Mouse (Mus musculus): ENCODE results near the gene Mroh3.
A peak's percentile ranks its signal among the peaks of the same experiment; 100 is the strongest.

Mroh3 gene

DNA sequence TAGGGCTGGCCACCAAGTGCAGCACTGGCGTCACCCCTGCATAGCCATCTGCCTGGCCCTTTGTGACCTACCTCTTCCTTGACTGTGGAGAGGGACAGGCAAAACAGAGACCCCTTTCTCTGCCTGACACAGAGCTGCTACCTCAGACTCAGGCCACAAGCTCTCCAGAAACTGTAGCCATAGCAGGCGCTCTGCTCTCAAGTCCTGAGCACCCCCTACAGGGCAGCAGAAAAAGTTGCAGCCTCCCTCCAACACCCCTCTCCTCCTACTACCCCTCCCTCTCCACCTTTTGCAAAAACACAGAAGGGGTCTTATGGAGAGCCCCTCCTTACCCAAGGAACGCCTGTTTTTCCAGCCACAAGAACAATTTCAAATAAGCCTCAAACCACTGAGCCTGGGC, at the start of gene Mroh3:
Mroh3 (minus strand) TSS at position 26 of the 400 bp plus-strand sequence.
- DNase-seq (ENCODE audit: low spot score in 2 of 2): peak in 1 of 2 experiments; percentile 17

DNA sequence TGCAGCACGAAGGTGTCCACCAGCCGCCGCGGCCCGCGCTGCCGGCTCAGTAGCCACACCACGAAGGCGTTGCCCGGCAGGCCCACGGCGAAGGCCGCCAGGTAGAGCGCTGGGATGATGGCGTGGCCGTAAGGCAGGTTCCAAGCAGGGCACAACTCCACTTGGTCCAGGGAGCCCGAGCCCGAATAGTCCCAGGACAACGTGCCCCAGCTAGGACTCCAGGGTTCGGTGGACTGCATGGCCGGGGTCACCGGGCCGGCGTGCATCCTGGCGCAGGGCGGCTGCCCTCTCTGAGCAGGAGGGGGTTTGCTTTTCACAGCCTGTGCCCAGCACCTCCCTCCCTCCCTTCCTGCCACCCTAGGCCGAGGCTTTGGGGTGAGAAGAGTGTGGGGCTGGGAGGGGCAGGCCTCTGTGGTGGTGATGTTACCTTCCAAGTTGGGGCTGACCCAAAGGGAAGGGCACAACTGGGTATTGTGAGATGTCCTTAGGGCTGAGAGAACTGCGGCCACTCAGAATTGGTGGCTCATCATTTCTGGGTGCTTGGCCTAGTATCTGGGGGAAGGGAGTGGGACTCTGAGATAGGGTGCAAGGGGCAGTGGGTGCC, 48.1 kb upstream of the Mroh3 start, which contains the start of gene Gpr25:
Gpr25 (minus strand) TSS at position 239 of the 604 bp plus-strand sequence.
- no peak for DNase-seq (ENCODE audit: low spot score in 2 of 2)

DNA sequence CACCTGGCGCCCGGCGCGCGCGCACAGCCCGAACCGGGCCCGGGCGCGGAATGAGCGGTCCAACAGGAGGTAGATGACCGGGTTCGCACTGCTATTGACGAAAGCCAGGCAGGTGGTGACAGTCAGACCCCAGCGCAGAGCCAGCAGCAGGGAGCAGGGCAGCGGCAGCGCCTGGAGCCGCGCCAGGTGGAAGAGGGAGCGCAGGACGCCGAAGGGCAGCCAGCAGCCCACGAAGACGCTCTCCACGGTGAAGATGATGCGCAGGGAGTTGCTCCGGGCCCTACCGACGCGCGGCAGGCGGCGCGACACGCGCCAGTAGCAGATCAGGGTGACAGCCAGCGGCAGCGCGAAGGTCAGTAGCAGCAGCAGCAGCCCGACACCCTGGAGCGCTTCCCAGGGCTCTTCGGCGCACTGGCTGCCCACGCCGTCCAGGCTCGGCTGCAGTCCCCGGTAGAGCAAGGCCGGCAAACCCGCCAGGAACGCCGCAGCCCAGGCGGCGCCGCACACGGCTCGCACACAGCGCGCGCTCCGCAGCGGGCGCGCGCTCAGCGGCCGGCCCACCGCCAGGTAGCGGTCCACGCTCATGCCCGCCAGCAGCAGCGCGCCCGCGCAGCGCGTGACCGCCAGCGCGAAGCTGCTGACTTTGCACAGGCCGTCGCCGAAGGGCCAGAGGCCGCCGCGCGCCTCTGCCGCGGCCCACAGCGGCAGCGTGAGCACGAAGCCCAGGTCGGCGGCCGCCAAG, 47.4 kb upstream of the Mroh3 start:
- DNase-seq (ENCODE audit: low spot score in 2 of 2): peak in 1 of 2 experiments; percentile 58

DNA sequence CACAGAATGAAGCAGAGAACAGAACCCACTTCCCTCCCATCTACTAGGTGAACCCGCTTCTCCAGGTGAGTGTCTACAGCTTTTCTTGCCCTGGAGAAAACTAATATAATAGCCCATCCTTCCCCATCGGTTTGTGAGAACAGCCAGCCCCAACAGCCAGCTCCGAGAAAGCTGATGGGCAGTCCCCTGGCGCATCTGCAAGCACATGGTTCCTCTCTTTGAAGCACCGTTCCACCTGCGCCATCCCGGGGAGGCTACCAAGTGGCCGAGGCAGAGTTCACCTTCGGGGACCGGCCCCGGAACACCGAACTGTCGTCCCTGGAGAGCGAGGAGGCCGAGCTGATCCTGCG, 46.9 kb upstream of the Mroh3 start:
- DNase-seq (ENCODE audit: low spot score in 2 of 2): no peak

DNA sequence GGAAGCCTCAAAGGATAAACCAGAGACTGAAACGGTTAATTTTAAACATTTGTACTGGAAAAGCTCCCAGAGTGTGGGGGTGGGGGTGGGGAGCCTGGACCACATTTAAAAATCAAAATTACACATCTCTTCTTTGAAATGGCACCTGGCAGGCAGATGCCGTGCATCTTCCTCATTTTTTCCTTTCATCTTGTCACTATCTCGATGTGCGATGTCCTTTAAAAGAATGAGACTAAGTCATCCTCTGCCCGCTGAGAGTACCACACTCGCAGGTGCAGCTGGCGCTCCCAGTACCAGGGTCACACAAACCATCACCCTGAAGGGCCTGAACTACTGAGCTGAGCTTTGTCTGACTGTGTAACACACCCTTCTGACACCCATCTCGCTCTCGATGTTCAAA, 45.9 kb upstream of the Mroh3 start:
- DNase-seq (ENCODE audit: low spot score in 2 of 2): no peak

DNA sequence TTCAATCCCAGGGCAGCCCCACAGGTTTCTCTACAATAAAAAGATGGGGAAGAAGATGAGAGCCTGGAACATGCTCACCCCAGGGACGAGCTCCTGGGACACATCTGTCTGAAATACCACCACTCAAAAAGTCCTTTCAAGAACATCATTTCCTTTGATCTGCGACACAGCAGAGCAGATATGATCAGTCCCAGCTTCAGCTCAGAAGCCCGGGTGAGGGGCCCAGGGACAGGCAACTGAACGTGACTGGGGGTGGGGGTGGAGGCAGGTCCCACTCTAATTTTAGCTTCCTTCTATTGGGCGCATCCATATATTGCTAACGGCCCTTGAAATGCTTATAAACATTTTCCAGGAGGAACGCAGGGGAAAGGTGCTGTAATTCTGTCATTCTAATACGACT, 43.0 kb upstream of the Mroh3 start:
- no peak for DNase-seq (ENCODE audit: low spot score in 2 of 2)

DNA sequence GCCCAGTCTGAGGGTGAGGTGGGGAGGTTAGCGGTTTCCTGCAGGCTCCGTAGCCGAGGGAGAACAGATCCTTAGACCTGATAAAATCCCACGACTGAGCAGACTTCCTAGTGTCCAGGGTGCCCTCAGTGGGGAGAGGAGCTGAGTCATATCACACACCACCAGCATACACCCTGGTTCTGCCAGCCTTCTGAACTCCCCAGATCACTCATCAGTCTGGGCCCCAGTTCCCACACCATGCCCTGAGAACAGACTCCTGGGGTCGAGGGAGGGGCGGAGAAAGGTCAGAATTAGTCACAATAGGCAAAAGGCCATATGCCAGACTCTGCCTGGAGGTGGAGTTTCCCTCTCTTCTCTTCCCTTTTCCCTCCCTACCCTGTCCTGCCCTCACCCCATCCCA, 42.5 kb upstream of the Mroh3 start:
- DNase-seq (ENCODE audit: low spot score in 2 of 2): no peak

DNA sequence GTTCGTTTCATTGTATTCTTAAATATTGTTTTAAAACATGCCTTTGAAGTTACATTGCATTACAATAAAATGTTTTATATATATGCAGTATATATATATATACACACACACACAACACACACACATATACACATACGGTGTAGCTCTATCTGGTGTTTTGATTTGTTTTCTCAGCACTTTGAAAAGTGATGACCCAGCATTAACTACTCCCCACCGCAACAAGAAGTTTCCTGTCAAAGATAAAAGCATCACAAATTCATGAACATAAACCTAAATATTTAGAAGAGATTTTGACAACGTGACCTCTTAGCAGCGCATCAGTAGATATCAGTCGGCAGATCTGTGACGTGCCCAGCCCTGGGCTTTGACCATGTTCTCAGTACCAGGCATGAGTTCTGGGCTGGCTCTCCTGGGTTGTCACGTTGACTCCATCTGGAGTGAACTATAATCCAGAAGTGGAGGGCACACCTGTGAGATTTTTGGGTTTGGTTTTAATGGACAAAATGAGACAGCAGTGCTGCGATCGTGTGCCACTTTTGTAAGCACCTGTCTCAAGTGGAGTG, 42.0 kb upstream of the Mroh3 start:
- DNase-seq (ENCODE audit: low spot score in 2 of 2): no peak

DNA sequence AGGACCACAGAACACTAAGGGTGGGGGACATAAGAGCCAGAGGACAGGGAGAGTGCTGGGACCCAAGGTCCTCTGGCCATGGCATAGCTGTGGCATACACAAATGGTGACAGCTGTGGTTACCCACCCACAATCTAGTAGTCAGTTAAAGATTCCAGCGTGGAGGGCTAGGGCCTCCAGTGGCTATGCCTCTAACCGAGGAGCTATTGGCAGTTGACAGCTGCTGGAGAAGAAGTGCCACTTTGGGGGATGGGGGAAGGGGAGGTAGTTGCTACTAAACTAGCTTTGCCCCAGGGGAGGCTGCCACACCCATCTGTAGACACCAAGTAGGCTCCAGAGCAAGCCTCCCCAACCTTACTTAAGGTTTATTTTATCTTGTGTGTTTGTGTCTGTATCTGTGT, 40.8 kb upstream of the Mroh3 start:
- DNase-seq (ENCODE audit: low spot score in 2 of 2): no peak

DNA sequence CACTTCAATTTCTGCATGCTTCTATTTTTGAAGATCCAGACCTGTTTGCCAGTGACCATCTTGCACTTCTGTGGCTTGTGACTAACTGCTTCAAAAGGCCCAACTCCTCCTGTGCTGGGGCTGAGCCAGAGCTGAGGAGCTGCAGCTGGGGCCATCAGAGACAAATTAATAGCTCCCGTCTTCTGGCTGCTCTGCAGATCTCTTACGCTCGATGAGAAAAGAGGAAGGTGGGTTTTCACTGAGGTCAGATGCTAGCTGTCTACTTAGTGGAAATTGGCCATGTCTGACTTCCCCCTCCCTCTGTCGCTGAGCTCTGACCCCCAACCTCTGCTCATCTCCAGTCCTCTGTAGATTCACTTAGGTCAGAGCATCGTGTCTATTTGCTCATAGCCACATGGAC, 37.0 kb upstream of the Mroh3 start:
- DNase-seq (ENCODE audit: low spot score in 2 of 2): no peak

DNA sequence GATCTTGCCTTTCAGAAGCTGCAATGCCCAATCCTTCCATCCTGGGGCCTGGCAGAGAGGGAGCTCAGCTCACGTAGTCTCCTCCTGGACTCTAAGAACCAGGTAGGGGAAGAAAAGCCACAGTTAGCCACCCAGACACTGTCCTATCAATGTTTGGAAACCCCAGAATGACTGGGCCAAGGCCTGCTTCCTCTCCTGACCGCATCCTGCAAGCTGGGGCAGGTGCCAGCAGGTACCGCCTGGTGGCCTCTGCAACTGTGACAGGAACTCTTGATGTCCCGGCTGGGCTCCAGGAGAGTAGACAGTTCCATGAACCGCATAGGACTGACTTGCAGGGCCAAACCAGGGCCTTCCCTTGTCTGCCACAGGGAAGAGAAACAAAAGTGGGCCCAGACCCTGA, 34.8 kb upstream of the Mroh3 start:
- no peak for DNase-seq (ENCODE audit: low spot score in 2 of 2)

DNA sequence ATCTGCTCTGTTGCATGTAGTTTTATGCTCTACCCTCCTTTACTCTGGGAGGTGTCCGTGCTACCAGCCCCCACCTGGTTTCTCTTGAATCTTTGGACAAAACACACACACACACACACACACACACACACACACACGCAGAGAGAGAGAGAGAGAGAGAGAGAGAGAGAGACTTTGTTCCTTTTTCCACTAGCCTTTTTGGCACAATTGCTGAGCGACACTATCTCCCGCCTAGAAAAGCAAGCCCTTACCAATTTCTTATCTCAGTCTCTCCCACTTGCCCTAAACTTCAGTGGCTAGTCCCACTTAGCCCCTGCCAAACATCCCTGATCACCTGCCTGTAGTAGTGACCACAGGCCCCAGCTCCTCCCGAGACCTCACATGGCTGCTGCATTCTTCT, 31.8 kb upstream of the Mroh3 start:
- DNase-seq (ENCODE audit: low spot score in 2 of 2): no peak

DNA sequence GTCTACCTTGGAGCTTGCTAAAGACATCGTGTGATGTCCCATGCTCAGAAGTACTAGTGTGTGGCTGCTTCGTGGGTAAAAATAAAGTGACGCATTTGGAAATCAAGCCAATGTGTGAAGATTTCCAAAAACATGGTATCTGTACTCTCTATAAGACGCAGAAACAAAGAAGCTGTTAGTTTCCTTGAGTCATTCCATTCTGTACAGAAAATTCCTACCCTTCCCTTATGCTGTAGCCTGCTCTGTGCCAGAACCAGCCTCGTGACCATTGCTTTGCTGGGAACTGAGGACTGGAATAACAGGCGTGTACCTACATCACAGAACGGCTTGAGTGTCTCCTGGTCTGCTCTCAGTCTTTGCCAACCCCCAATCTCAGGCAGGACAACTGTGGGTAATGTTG, 29.2 kb upstream of the Mroh3 start:
- DNase-seq (ENCODE audit: low spot score in 2 of 2): no peak

DNA sequence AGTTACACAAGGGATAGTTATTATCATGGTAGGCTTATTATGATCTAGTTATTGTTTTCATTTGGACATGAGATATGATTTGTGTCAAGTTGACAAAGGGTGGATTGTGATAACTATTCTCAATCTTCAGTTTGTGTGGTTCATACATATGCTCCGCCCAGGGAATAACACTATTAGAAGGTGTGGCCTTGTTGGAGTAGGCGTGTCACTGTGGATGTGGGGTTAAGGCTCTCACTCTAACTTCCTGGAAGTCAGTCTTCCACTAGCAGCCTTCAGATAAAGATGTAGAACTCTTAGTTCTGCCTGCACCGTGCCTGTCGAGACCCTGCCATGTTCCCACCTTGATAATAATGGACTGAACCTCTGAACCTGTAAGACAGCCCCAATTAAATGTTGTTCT, 25.9 kb upstream of the Mroh3 start:
- no peak for DNase-seq (ENCODE audit: low spot score in 2 of 2)

DNA sequence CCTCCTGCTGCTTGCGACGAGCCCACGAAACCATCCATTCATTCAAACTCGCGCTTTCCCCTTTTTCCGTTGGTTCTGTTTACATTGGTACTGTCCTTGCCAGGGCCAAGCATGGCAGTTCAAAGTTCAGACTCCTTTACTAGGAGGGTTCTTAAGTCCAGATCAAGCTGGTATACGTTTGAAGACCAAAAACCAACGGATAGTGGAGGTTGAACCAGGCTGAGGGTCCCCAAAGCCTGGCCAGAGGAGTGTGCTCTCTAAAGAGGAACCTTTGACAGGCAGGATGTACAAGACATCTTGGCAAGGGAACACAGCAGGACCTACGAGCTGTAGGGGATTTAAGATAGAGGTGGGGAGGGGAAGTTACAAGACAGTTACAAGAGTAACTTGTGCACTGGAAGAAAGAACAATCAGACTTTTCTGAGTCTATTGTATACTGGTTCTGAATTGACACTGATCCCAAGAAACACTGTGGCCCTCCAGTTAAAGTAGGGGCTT, 22.0 kb upstream of the Mroh3 start:
- DNase-seq (ENCODE audit: low spot score in 2 of 2): no peak

DNA sequence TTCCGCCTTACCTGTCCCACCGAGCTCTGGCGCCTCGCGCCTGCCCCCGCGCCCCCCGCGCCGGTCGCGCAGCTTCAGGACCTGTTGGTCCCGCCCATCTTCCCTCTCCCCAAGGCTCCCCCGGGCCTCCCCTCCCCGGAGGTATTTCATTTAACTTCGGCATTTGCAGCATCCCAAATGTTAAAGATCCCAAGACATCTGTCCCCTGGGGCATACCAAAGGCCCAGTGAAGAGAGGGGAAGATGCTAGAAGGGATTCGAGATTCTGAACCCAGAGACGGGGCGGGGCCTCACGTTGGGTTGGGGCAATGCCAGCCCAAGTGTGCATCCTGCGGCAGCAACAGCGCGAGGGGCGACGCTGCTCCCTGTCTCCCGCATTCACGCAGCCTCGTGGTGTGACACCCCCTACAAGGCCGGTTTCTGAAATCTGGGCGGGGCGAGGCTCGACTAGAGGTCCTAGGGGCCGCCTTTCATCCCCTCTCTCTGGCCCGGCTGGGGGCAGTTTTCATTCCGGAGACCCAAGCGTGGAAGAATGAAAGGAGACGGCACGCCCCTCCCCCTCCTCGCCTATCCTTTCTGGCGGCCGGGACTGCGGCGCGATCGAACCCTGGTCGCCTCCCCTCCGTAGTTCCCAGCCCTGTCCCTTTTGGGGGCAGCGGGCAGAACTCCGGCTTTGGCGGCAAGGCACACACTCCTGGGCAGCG, 21.4 kb upstream of the Mroh3 start, which contains the start of gene Inava:
Inava (minus strand) TSS at position 373 of the 703 bp plus-strand sequence.
- DNase-seq (ENCODE audit: low spot score in 2 of 2): peak in 1 of 2 experiments; percentile 24

DNA sequence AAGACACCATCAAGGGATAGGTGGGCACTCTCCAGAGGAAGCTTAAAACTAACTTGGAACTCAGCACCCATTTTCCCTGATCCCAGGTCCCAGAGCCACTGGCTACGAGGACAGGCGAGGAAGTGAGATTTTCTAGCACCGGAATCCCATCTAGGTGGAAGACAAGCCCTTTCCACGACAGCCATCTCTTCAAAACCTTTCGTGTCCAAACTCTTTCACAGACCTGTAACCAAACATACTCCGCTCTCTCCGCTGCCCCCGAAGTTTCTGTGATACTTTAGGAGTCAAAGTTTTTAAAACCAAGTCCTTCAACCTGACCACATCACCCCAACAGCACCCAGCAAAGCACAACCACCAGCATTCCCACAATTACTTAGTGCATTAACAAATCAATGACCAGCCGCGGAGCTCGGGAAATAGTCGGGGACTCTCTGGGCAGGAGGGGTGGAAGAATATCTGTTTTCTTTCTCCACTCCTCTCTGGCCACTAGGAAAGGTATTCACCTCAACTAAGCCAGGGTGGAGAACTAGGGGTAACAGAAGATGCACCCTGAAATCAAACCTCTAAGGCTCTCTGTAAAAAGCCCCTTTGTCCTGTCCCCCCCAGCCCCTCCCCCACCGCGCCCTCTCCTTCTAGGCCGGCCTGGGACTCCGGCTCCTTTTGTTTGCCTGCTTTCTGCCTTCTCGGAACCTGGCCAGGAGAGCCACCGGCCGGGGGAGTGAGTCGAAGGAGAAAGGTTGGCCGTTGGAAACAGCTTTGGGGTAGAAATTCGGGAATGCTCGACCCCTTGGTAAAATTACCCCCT, 20.6 kb upstream of the Mroh3 start:
- no peak for DNase-seq (ENCODE audit: low spot score in 2 of 2)

DNA sequence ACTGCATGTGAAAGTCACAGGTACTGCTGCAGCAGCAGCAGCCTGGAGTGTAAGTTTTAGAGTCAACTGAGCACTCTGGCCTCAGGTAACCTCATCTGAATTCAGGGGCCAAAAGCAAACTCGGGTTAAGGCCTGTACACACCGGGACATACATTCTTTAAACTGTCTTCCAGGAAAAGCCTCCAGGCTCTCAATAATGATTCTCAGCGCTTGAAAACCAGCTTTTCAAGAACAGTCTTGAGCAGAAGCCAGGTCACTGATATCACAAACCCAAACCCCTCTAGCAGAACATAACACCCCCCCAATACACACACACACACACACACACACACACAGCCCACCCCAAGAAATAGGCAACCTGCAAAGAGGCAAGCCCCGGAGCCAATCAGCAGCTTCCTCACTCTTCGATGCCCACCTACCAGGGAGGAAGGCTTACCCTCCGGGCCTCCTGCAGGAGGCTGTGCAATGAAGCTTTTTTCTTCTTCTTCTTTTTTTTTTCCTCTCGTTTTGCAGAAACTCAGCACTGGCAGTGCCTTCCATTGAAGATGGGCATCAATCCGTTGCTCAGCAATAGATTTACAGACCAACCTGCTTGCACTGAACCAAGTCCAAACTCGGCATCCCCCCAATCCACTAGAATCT, 19.8 kb upstream of the Mroh3 start:
- no peak for DNase-seq (ENCODE audit: low spot score in 2 of 2)

DNA sequence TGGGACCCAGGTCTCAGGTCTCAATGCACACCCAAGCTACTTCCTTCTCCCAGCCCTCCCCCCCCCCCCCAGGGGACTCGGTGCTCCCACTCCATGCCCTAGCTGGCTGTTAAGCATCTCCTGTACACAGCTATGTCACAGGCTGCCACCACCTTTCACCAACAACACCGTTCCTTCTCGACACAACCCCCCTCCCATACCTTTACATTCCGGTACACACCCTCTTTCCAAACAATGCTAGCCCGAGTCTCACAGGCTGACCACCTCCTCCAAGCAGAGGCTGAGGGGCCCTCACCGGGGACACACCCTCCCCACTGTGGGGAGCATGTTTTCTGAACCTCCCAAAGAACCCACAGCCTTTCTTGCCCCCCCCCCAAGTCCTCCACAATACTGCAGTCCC, 19.0 kb upstream of the Mroh3 start:
- DNase-seq (ENCODE audit: low spot score in 2 of 2): no peak

DNA sequence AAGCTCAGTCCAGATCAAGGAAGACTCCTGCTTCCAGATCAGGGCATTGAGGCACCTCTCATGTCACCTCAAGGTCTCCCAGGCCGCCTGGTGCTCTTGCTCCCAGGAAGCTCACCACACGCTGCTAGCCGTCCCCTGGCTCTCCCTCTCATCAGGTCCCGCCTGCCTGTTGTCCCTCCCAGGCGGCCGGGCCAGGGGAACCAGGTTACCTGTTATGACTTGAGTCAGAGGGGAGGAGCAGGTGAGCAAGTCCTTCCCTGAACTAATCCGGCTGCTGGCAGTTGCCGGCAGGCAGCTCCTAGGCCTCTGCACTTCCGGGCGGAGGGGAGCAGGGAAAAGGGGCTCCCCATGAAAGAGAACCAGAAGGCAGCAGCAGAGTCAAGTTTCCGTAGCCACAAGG, 17.6 kb upstream of the Mroh3 start:
- no peak for DNase-seq (ENCODE audit: low spot score in 2 of 2)

DNA sequence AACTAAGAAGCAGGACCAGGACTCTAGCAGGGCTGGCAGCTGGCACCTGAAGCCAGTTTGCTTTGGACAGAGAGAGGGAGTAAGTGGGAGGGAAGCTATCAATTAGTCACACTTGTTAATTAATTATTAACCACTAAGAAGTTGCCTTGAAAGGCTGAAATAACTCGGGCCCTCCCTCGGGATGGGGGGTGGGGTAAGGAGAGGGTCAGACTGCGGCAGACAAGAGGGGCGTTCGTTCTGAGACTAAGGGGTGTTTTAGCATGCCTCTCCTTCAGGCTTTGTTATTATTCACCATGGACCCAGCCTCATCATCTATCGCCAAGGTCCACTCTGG, 16.4 kb upstream of the Mroh3 start:
- no peak for DNase-seq (ENCODE audit: low spot score in 2 of 2)

All from left cerebral cortex, adult 9 months (tissue).